Mouse (Mus musculus) stomach, postnatal 0 days (tissue): ENCODE data around the gene Vps53. TPM values are rescaled to one million over a fixed set of nuclear protein-coding genes. Genes with fewer than 3 reads are reported as not detected.

Experiments
- ATAC-seq: fragments of 200-750 bp; cut with Nextera tagmentation; 2 replicates; pipeline ENCODE4 v1.8.0; 2017; ENCODE audit not compliant: low FRiP score, low TSS enrichment
- DNase-seq: peaks from one replicate; pipeline ENCODE4 v3.0.0-alpha.2; 2016; ENCODE audit warnings: low spot score
- H3K27ac ChIP-seq: fragments of 300-500 bp; sonication (generic); replicated peaks from 2 replicates; pipeline ENCODE4 v1.5.1; 2014; ENCODE audit warnings: mild to moderate bottlenecking, control low read depth
- H3K27me3 ChIP-seq: fragments of 300-500 bp; sonication (generic); 2 replicates; pipeline ENCODE4 v1.6.1; 2014; ENCODE audit warnings: low read length; ENCODE audit not compliant: control insufficient read depth, insufficient read depth
- H3K36me3 ChIP-seq: fragments of 300-500 bp; sonication (generic); 2 replicates; pipeline ENCODE4 v1.6.1; 2014; ENCODE audit warnings: low read length, mixed read lengths; ENCODE audit not compliant: control insufficient read depth, insufficient read depth
- H3K4me1 ChIP-seq: fragments of 300-500 bp; sonication (generic); replicated peaks from 2 replicates; pipeline ENCODE4 v1.6.1; 2014; ENCODE audit warnings: antibody characterized with exemption; ENCODE audit not compliant: control insufficient read depth, insufficient read depth
- H3K4me2 ChIP-seq: fragments of 300-500 bp; sonication (generic); replicated peaks from 2 replicates; pipeline ENCODE4 v1.6.1; 2014; ENCODE audit warnings: low read depth, mild to moderate bottlenecking, control low read depth, moderate library complexity
- H3K4me3 ChIP-seq: fragments of 300-500 bp; sonication (generic); 2 replicates; pipeline ENCODE4 v1.5.1; 2014; ENCODE audit warnings: low read depth, low read length, control low read depth
- H3K9ac ChIP-seq: fragments of 300-500 bp; sonication (generic); 2 replicates; pipeline ENCODE4 v1.6.1; 2014; ENCODE audit warnings: mild to moderate bottlenecking, low read length, control low read depth, mixed read lengths
- H3K9me3 ChIP-seq: fragments of 300-500 bp; sonication (generic); 2 replicates; pipeline ENCODE4 v1.6.1; 2016; ENCODE audit warnings: low read length; ENCODE audit not compliant: control insufficient read depth
- CTCF ChIP-seq: IDR thresholded peaks from 2 replicates; pipeline ENCODE4 v1.5.1; 2016; ENCODE audit warnings: antibody characterized with exemption, low read depth, mild to moderate bottlenecking, moderate library complexity
- EP300 ChIP-seq: optimal IDR thresholded peaks from 2 replicates; pipeline ENCODE3; 2016; ENCODE audit warnings: antibody characterized with exemption
- WGBS: fragments of 180-500 bp; shearing (Covaris S2); extraction: QIAGEN DNeasy Blood & Tissue Kit; methylation state at CpG from one replicate; pipeline ENCODE4 v1.1.7; 2014; 5-methylcytosine and 5-hydroxymethylcytosine counted together
- polyA plus RNA-seq: library from polyadenylated mRNA; unstranded; fragments of >200 nt; fragmentation: Nextera tagmentation; extraction: Ambion mirVana; gene quantifications from 2 replicates; pipeline ENCODE4 v1.2.1, GENCODE M21; 2015

Vps53 gene
- polyA plus RNA-seq, 1 experiment from 2014 or later, result 42.9 TPM

DNA sequence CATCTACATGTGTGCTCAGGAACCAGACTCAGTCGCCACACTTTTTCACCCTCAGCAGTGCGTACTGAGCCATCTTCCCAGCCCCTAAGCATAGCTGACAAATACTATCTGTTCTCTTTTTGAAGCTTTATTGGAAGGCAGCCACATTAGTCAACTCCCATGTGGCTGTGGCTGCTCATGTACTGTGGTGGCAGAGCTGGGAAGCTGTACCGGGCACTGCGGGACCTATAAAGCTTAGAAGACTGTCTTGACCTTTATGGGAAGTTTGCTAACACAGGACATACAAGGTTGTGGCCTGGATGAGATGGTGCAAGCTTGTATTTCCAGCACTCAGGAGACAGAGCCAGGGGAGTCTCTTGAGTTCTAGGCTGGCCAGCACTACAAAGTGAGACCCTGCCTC is 12.8 kb downstream of the Vps53 start:
- peaks cover 5% of the 10 kb centered on the region for H3K36me3 ChIP-seq
- no peak overlapping the region for H3K4me2 ChIP-seq
- ATAC-seq (peak; percentile 22; the same call in 1 of the 2 replicates), DNase-seq (no peak)
- no peak overlapping the region for H3K9ac ChIP-seq
- no peaks in the 10 kb centered on the region for H3K9me3 ChIP-seq
- WGBS, result 69% methylated on average over 4 of the region's 4 CpGs
- no peak for TF ChIP-seq CTCF
- no peak for TF ChIP-seq EP300
- H3K27me3 ChIP-seq, result no peaks in the 10 kb centered on the region
- H3K4me3 ChIP-seq, result no peak overlapping the region
- no peak overlapping the region for H3K27ac ChIP-seq
- H3K4me1 ChIP-seq, result no peaks in the 10 kb centered on the region

DNA sequence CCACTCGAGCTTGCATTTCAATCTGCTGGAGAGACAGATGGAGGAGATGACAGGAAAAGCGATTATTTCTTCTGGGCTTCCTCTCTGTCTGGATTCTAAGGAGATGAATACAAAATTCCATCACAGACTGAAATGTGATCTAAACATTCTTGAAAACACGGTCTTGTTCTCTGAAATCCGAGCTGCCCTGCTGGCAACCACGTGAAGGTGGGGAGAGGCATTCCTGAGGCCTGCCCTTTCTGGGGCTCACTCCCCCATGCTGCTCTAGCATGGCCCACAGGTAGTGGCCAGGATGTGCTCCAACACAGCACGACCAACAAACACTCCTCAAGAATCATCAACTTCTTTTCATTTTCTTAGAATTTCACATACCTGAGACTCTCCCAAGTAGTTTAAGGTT is 19.2 kb downstream of the Vps53 start:
- no peak for DNase-seq
- no peaks in the 10 kb centered on the region for H3K27me3 ChIP-seq
- H3K4me3 ChIP-seq, result no peak overlapping the region
- H3K4me1 ChIP-seq, result no peaks in the 10 kb centered on the region
- no peak for ATAC-seq
- TF ChIP-seq EP300 (no peak), CTCF (no peak)
- H3K9me3 ChIP-seq, result no peaks in the 10 kb centered on the region
- H3K9ac ChIP-seq, result no peak overlapping the region
- H3K4me2 ChIP-seq, result no peak overlapping the region
- H3K36me3 ChIP-seq, result peaks cover 9% of the 10 kb centered on the region
- H3K27ac ChIP-seq, result no peak overlapping the region
- WGBS, result 37% methylated on average over 6 of the region's 6 CpGs

DNA sequence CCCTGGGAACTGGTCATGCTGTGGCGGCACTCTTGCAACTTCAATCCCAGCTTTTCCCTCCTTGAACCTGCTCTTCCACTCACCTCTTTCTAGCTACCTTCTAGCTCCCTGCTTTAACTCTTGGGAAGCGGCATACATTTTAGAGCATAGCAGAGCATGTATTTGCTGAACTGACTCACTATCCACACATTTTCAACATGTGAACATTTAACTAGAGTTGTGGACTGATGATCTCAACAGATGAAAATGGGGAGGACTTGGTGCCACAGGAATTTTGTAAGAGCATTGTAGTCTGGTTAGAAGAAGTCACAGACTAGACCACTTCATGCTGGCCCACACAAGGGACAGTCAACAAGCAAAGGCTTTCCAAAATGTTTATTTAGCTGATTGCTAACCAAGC is 21.1 kb downstream of the Vps53 start:
- H3K4me2 ChIP-seq, result no peak overlapping the region
- H3K9ac ChIP-seq, result no peak overlapping the region
- H3K9me3 ChIP-seq, result no peaks in the 10 kb centered on the region
- peaks cover 10% of the 10 kb centered on the region for H3K36me3 ChIP-seq
- 85% methylated on average over 2 of the region's 2 CpGs for WGBS
- H3K4me3 ChIP-seq, result no peak overlapping the region
- TF ChIP-seq EP300 (no peak), CTCF (no peak)
- ATAC-seq (no peak), DNase-seq (no peak)
- no peaks in the 10 kb centered on the region for H3K4me1 ChIP-seq
- 0 out of 2 replicates have a peak overlapping the region, but pooled peaks have one; percentile 13 for H3K27ac ChIP-seq
- no peaks in the 10 kb centered on the region for H3K27me3 ChIP-seq

DNA sequence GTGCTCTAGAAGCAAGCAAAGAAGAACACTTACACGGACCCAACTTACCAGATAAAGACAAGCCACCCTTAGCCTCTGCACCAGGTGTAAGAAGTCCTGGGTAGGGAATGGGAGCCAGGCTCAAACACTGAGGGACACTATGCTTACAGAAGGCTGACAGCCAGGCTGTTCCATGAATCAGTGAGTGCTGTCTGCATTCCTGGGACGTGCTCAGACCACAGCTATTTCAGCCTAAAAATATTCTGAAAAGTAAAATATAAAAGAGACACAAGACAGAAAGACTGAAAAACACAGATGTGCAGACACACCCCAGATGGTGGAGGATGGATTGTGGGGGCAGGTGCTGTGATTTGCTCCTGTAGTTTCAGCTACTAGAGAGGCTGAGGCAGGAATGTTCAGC is 24.6 kb downstream of the Vps53 start:
- Histone ChIP-seq H3K9me3 (no peaks in the 10 kb centered on the region), H3K27me3 (no peaks in the 10 kb centered on the region), H3K4me3 (no peak overlapping the region), H3K27ac (no peak overlapping the region), H3K9ac (no peak overlapping the region), H3K36me3 (peaks cover 7% of the 10 kb centered on the region; the same call in 1 of the 2 replicates), H3K4me2 (no peak overlapping the region), H3K4me1 (no peaks in the 10 kb centered on the region)
- WGBS, result 64% methylated on average over 2 of the region's 2 CpGs
- TF ChIP-seq EP300 (no peak), CTCF (no peak)
- ATAC-seq (no peak), DNase-seq (no peak)

DNA sequence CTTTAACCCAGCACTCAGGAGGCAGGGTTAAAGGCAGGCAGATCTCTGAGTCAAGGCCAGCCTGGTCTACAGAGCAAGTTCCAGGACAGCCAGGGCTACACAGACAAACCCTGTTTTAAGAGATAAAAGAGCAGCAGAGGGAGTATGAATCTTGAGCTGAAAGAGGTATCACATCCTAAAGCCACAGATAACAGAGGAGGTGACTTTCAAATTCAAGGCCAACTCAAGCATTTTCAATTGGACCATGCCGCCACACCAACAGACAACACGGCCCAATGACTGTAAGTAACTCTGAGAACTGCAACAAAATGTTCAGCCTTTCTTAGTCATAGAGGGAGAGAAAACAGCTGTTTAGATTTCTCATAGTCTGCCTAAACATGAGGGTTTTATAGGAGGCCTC is 25.2 kb downstream of the Vps53 start:
- Histone ChIP-seq H3K4me2 (no peak overlapping the region), H3K4me1 (peaks cover 2% of the 10 kb centered on the region; the same call in 1 of the 2 replicates), H3K36me3 (0 out of 2 replicates have a peak, but pooled peaks cover 7% of the 10 kb centered on the region), H3K4me3 (no peak overlapping the region), H3K27me3 (no peaks in the 10 kb centered on the region), H3K9ac (no peak overlapping the region), H3K9me3 (no peaks in the 10 kb centered on the region), H3K27ac (no peak overlapping the region)
- WGBS, result 94% methylated on average over 2 of the region's 2 CpGs
- no peak for TF ChIP-seq EP300
- TF ChIP-seq CTCF, result no peak
- DNase-seq, result no peak
- ATAC-seq, result no peak

DNA sequence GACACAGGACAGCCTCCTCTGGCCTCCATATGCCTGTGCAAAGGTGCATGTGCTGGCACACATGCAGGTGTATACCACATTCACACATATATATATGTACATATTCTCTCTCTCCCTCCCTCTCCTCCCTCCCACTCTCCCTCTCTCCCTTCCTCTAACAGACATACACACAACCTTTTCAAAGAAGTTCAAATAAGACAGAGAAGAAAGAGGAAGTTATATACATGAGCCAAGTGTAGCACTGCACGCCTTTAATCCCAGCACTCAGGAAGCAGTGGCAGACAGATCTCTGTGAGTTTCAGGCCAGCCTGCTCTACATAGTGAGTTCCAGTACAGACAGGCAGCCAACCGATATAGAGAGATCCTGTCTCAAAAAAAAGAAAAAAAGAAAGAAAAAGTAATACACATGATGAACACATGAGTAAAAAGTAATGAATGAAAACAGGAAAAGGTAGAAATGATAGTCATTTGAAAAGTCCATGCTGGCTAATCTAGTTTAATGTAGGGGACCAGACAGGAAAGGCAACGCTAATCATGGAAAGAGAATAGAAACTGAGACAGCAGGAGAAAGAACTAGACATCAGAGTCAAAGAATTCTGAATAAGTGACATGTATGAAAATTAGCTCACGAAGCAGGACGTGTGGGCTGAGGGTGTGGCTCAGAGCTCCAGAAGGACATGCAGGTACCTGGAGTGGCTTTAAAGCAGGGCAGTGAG is 26.1 kb downstream of the Vps53 start:
- TF ChIP-seq CTCF, result no peak
- TF ChIP-seq EP300, result no peak
- Histone ChIP-seq H3K27ac (no peak overlapping the region), H3K9ac (no peak overlapping the region), H3K4me3 (no peak overlapping the region), H3K36me3 (0 out of 2 replicates have a peak, but pooled peaks cover 7% of the 10 kb centered on the region), H3K9me3 (no peaks in the 10 kb centered on the region), H3K27me3 (no peaks in the 10 kb centered on the region), H3K4me2 (no peak overlapping the region), H3K4me1 (peaks cover 5% of the 10 kb centered on the region)
- 65% methylated on average over 5 of the region's 5 CpGs for WGBS
- ATAC-seq, result no peak
- DNase-seq, result no peak
